Mouse (Mus musculus): ENCODE measurements at regions not wholly inside any gene's neighbourhood (a gene's known extent, or its start where the extent isn't known, plus 50 kb on each side); places are given as distances from the start of the nearest gene placed in this dataset.
"Not testable (repeated sequence)": the region's sequence is repeated elsewhere in the genome, so short reads cannot be mapped to it uniquely, and the experiment has no call there.

GRCm38 (mm10) chr13:52236105-52236504, 295.0 kb downstream of the Diras2 start:
- Histone ChIP-seq H3K36me3 (no peaks in the 10 kb centered on the region), H3K4me3 (replicated peaks) (no peak overlapping the region), H3K9me3 (replicated peaks) (no peaks in the 10 kb centered on the region), H3K4me1 (no peaks in the 10 kb centered on the region), H3K27me3 (replicated peaks) (no peaks in the 10 kb centered on the region), H3K9ac (replicated peaks) (no peak overlapping the region), H3K27ac (replicated peaks) (no peak overlapping the region), H3K4me2 (no peak overlapping the region)
- 63% methylated on average over 10 of the region's 10 CpGs for WGBS
- no peak for ATAC-seq (ENCODE audit: low FRiP score)

- WGBS: 91% methylated on average over 1 of the region's 1 CpGs
- H3K27ac ChIP-seq (replicated peaks): no peak overlapping the region
- no peak overlapping the region for H3K4me2 ChIP-seq
- H3K4me3 ChIP-seq (replicated peaks): no peak overlapping the region
- no peak for ATAC-seq (ENCODE audit: low FRiP score)
- no peaks in the 10 kb centered on the region for H3K4me1 ChIP-seq
- H3K36me3 ChIP-seq: no peaks in the 10 kb centered on the region
- no peaks in the 10 kb centered on the region for H3K9me3 ChIP-seq (replicated peaks)
- no peaks in the 10 kb centered on the region for H3K27me3 ChIP-seq (replicated peaks)
- H3K9ac ChIP-seq (replicated peaks): no peak overlapping the region
Observed at GRCm38 (mm10) chr13:52239563-52239962, 291.5 kb downstream of the Diras2 start.

GRCm38 (mm10) chr13:52241761-52242160, 289.3 kb downstream of the Diras2 start:
- no peaks in the 10 kb centered on the region for H3K9me3 ChIP-seq (replicated peaks)
- H3K4me2 ChIP-seq: no peak overlapping the region
- no peak overlapping the region for H3K4me3 ChIP-seq (replicated peaks)
- no peaks in the 10 kb centered on the region for H3K27me3 ChIP-seq (replicated peaks)
- no peak for ATAC-seq (ENCODE audit: low FRiP score)
- H3K9ac ChIP-seq (replicated peaks): no peak overlapping the region
- H3K4me1 ChIP-seq: no peaks in the 10 kb centered on the region
- H3K36me3 ChIP-seq: no peaks in the 10 kb centered on the region
- H3K27ac ChIP-seq (replicated peaks): no peak overlapping the region
- 93% methylated on average over 1 of the region's 1 CpGs for whole genome bisulfite sequencing

- Histone ChIP-seq H3K9me3 (replicated peaks) (no peaks in the 10 kb centered on the region), H3K27ac (replicated peaks) (no peak overlapping the region), H3K36me3 (no peaks in the 10 kb centered on the region), H3K27me3 (replicated peaks) (peaks cover 4% of the 10 kb centered on the region; the same call in 1 of the 2 replicates), H3K4me1 (peaks cover 2% of the 10 kb centered on the region; the same call in 1 of the 2 replicates), H3K9ac (replicated peaks) (no peak overlapping the region), H3K4me2 (no peak overlapping the region), H3K4me3 (replicated peaks) (no peak overlapping the region)
- 95% methylated on average over 2 of the region's 2 CpGs for WGBS
- no peak for ATAC-seq (ENCODE audit: low FRiP score)
Observed at GRCm38 (mm10) chr13:52249492-52249891, 281.6 kb downstream of the Diras2 start.

GRCm38 (mm10) chr13:52250371-52250770, 280.7 kb downstream of the Diras2 start:
- Histone ChIP-seq H3K4me1 (peaks cover 2% of the 10 kb centered on the region; the same call in 1 of the 2 replicates), H3K9me3 (replicated peaks) (no peaks in the 10 kb centered on the region), H3K27me3 (replicated peaks) (peaks cover 4% of the 10 kb centered on the region; the same call in 1 of the 2 replicates), H3K4me3 (replicated peaks) (no peak overlapping the region), H3K4me2 (no peak overlapping the region), H3K36me3 (no peaks in the 10 kb centered on the region), H3K27ac (replicated peaks) (no peak overlapping the region), H3K9ac (replicated peaks) (no peak overlapping the region)
- 63% methylated on average over 4 of the region's 4 CpGs for WGBS
- no peak for ATAC-seq (ENCODE audit: low FRiP score)

GRCm38 (mm10) chr13:52252303-52252702, 278.8 kb downstream of the Diras2 start:
- Histone ChIP-seq H3K36me3 (no peaks in the 10 kb centered on the region), H3K9me3 (replicated peaks) (no peaks in the 10 kb centered on the region), H3K4me2 (no peak overlapping the region), H3K9ac (replicated peaks) (no peak overlapping the region), H3K4me3 (replicated peaks) (no peak overlapping the region), H3K4me1 (peaks cover 2% of the 10 kb centered on the region; the same call in 1 of the 2 replicates), H3K27me3 (replicated peaks) (peaks cover 4% of the 10 kb centered on the region; the same call in 1 of the 2 replicates), H3K27ac (replicated peaks) (no peak overlapping the region)
- no peak for ATAC-seq (ENCODE audit: low FRiP score)
- WGBS: 40% methylated on average over 4 of the region's 4 CpGs

- not testable (repeated sequence) for ATAC-seq (ENCODE audit: low FRiP score); H3K27me3 ChIP-seq (replicated peaks); H3K4me2 ChIP-seq; H3K4me1 ChIP-seq; H3K9ac ChIP-seq (replicated peaks); H3K36me3 ChIP-seq; H3K27ac ChIP-seq (replicated peaks); H3K4me3 ChIP-seq (replicated peaks); H3K9me3 ChIP-seq (replicated peaks)
- 48% methylated on average over 6 of the region's 6 CpGs for WGBS
Observed at GRCm38 (mm10) chr13:52252726-52253125, 278.4 kb downstream of the Diras2 start.

GRCm38 (mm10) chr13:52253138-52253537, 277.9 kb downstream of the Diras2 start:
- H3K9me3 ChIP-seq (replicated peaks): no peaks in the 10 kb centered on the region
- H3K9ac ChIP-seq (replicated peaks): no peak overlapping the region
- 28% methylated on average over 8 of the region's 8 CpGs for WGBS
- no peak overlapping the region for H3K4me2 ChIP-seq
- H3K4me3 ChIP-seq (replicated peaks): no peak overlapping the region
- no peaks in the 10 kb centered on the region for H3K36me3 ChIP-seq
- peaks cover 2% of the 10 kb centered on the region; the same call in 1 of the 2 replicates for H3K4me1 ChIP-seq
- no peak overlapping the region for H3K27ac ChIP-seq (replicated peaks)
- ATAC-seq (ENCODE audit: low FRiP score): peak; percentile 53; the same call in 1 of the 2 replicates
- peaks cover 4% of the 10 kb centered on the region; the same call in 1 of the 2 replicates for H3K27me3 ChIP-seq (replicated peaks)

GRCm38 (mm10) chr13:52254185-52254584, 276.9 kb downstream of the Diras2 start:
- H3K9ac ChIP-seq (replicated peaks): no peak overlapping the region
- peaks cover 2% of the 10 kb centered on the region; the same call in 1 of the 2 replicates for H3K4me1 ChIP-seq
- peaks cover 4% of the 10 kb centered on the region; the same call in 1 of the 2 replicates for H3K27me3 ChIP-seq (replicated peaks)
- no peak for ATAC-seq (ENCODE audit: low FRiP score)
- 0 out of 2 replicates have a peak overlapping the region, but pooled peaks have one; percentile 9 for H3K4me2 ChIP-seq
- H3K27ac ChIP-seq (replicated peaks): no peak overlapping the region
- H3K36me3 ChIP-seq: no peaks in the 10 kb centered on the region
- 11% methylated on average over 9 of the region's 9 CpGs for WGBS
- H3K9me3 ChIP-seq (replicated peaks): no peaks in the 10 kb centered on the region
- H3K4me3 ChIP-seq (replicated peaks): no peak overlapping the region

GRCm38 (mm10) chr13:52255697-52256096, 275.4 kb downstream of the Diras2 start:
- no peak for ATAC-seq (ENCODE audit: low FRiP score)
- Histone ChIP-seq H3K27me3 (replicated peaks) (peaks cover 4% of the 10 kb centered on the region; the same call in 1 of the 2 replicates), H3K4me3 (replicated peaks) (no peak overlapping the region), H3K27ac (replicated peaks) (no peak overlapping the region), H3K9ac (replicated peaks) (no peak overlapping the region), H3K9me3 (replicated peaks) (no peaks in the 10 kb centered on the region), H3K4me1 (peaks cover 2% of the 10 kb centered on the region; the same call in 1 of the 2 replicates), H3K36me3 (no peaks in the 10 kb centered on the region), H3K4me2 (no peak overlapping the region)
- 79% methylated on average over 5 of the region's 5 CpGs for WGBS

GRCm38 (mm10) chr13:52258373-52258772, 272.7 kb downstream of the Diras2 start:
- Histone ChIP-seq H3K9me3 (replicated peaks) (no peaks in the 10 kb centered on the region), H3K27me3 (replicated peaks) (no peaks in the 10 kb centered on the region), H3K4me2 (no peak overlapping the region), H3K27ac (replicated peaks) (no peak overlapping the region), H3K4me3 (replicated peaks) (no peak overlapping the region), H3K9ac (replicated peaks) (no peak overlapping the region), H3K36me3 (no peaks in the 10 kb centered on the region), H3K4me1 (peaks cover 2% of the 10 kb centered on the region; the same call in 1 of the 2 replicates)
- no peak for ATAC-seq (ENCODE audit: low FRiP score)
- 83% methylated on average over 8 of the region's 8 CpGs for WGBS

- Histone ChIP-seq H3K4me1 (no peaks in the 10 kb centered on the region), H3K4me3 (replicated peaks) (no peak overlapping the region), H3K9ac (replicated peaks) (no peak overlapping the region), H3K9me3 (replicated peaks) (no peaks in the 10 kb centered on the region), H3K27me3 (replicated peaks) (no peaks in the 10 kb centered on the region), H3K4me2 (no peak overlapping the region), H3K36me3 (no peaks in the 10 kb centered on the region), H3K27ac (replicated peaks) (no peak overlapping the region)
- ATAC-seq (ENCODE audit: low FRiP score): no peak
- WGBS: 89% methylated on average over 14 of the region's 14 CpGs
Observed at GRCm38 (mm10) chr13:52262949-52263550, 268.0 kb downstream of the Diras2 start.
